ENCODE assay signal across 9 mouse cellular contexts in genomic region chr5:74277216-74277615, GRCm38 (mm10).
DNase-seq lines count a peak whose midpoint lies in the region; ATAC-seq and TF ChIP-seq lines count a peak whose summit lies in the region.
"Had no signal": no experiment of that assay in that cellular context is flagged by ENCODE, and none has a peak within 500 bp of the region (broad histone marks: within the 10 kb centered on the region; RNA-seq: fewer than 3 reads in every experiment).

No protein-coding gene starts in this region.

- H3K27ac ChIP-seq in hindbrain, embryonic 15.5 days (replicated peaks) = no peak overlapping the region
- no peak overlapping the region for H3K27ac ChIP-seq in hindbrain, embryonic 10.5 days
- 0 out of 2 replicates have a peak overlapping the region, but pooled peaks have one; percentile 19 for H3K27ac ChIP-seq in embryonic facial prominence, embryonic 10.5 days (replicated peaks)
- no peak overlapping the region for H3K27ac ChIP-seq in hindbrain, postnatal 0 days

- peaks cover 9% of the 10 kb centered on the region for H3K4me1 ChIP-seq in hindbrain, embryonic 15.5 days (replicated peaks)
- H3K4me1 ChIP-seq in hindbrain, embryonic 10.5 days (replicated peaks) = peaks cover 5% of the 10 kb centered on the region; the same call in 1 of the 2 replicates
- peaks cover 19% of the 10 kb centered on the region; the same call in 1 of the 2 replicates for H3K4me1 ChIP-seq in embryonic facial prominence, embryonic 10.5 days
- H3K4me1 ChIP-seq in hindbrain, postnatal 0 days (ENCODE audit: insufficient read depth, low read length) = 0 out of 2 replicates have a peak, but pooled peaks cover 5% of the 10 kb centered on the region

- no peak for TF ChIP-seq CTCF in hindbrain, postnatal 0 days (IDR thresholded peaks at IDR 0.05; ENCODE audit: low read depth)

- peak; percentile 42 for ATAC-seq in hindbrain, embryonic 15.5 days (ENCODE audit: low FRiP score, low read depth)
- ATAC-seq in hindbrain, postnatal 0 days = peak; percentile 64

- H3K4me3 ChIP-seq in hindbrain, embryonic 15.5 days = no peak overlapping the region
- H3K4me3 ChIP-seq in hindbrain, embryonic 10.5 days = no peak overlapping the region
- H3K4me3 ChIP-seq in embryonic facial prominence, embryonic 10.5 days = no peak overlapping the region
- H3K4me3 ChIP-seq in hindbrain, postnatal 0 days (ENCODE audit: low read length) = no peak overlapping the region
- H3K4me3 ChIP-seq: myocyte had no signal

- H3K27me3 ChIP-seq in hindbrain, embryonic 15.5 days = peaks cover 3% of the 10 kb centered on the region; the same call in 1 of the 2 replicates
- no peaks in the 10 kb centered on the region for H3K27me3 ChIP-seq in hindbrain, embryonic 10.5 days (ENCODE audit: insufficient read depth, poor library complexity, severe bottlenecking)
- H3K27me3 ChIP-seq in embryonic facial prominence, embryonic 10.5 days (replicated peaks; ENCODE audit: low read depth, poor library complexity, severe bottlenecking) = peaks cover 12% of the 10 kb centered on the region
- no peaks in the 10 kb centered on the region for H3K27me3 ChIP-seq in hindbrain, postnatal 0 days (ENCODE audit: insufficient read depth, low read length)

- no peak for DNase-seq in hindbrain, embryonic 10.5 days (ENCODE audit: low spot score)
- no peak for DNase-seq in embryonic facial prominence, embryonic 10.5 days (ENCODE audit: low spot score)
- DNase-seq in hindbrain, postnatal 0 days (ENCODE audit: low spot score) = no peak
- peak; percentile 82 for DNase-seq in mesoderm, embryonic 11.5 days (ENCODE audit: low read depth, low spot score)
- DNase-seq in MN1 (ENCODE audit: low spot score) = no peak
- DNase-seq in adrenal gland, adult (ENCODE audit: inconsistent age in 2 of 2, low spot score in 1 of 2) = no peak
- no peak for DNase-seq in embryo, embryonic 10 days (ENCODE audit: low spot score)

- H3K36me3 ChIP-seq in hindbrain, embryonic 15.5 days = no peaks in the 10 kb centered on the region
- no peaks in the 10 kb centered on the region for H3K36me3 ChIP-seq in hindbrain, embryonic 10.5 days
- H3K36me3 ChIP-seq in embryonic facial prominence, embryonic 10.5 days (replicated peaks) = no peaks in the 10 kb centered on the region
- no peaks in the 10 kb centered on the region for H3K36me3 ChIP-seq in hindbrain, postnatal 0 days (ENCODE audit: insufficient read depth, low read length)

- H3K4me2 ChIP-seq in hindbrain, embryonic 15.5 days = no peak overlapping the region
- no peak overlapping the region for H3K4me2 ChIP-seq in hindbrain, postnatal 0 days (ENCODE audit: low read depth, low read length)

- H3K9me3 ChIP-seq in hindbrain, embryonic 15.5 days = no peaks in the 10 kb centered on the region
- no peaks in the 10 kb centered on the region for H3K9me3 ChIP-seq in hindbrain, embryonic 10.5 days
- H3K9me3 ChIP-seq in embryonic facial prominence, embryonic 10.5 days = no peaks in the 10 kb centered on the region
- no peaks in the 10 kb centered on the region for H3K9me3 ChIP-seq in hindbrain, postnatal 0 days (ENCODE audit: low read length)

- WGBS in hindbrain, embryonic 15.5 days = 80% methylated on average over 5 of the region's 5 CpGs
- WGBS in hindbrain, embryonic 10.5 days = 94% methylated on average over 5 of the region's 5 CpGs
- WGBS in embryonic facial prominence, embryonic 10.5 days = 90% methylated on average over 5 of the region's 5 CpGs
- 67% methylated on average over 5 of the region's 5 CpGs for WGBS in hindbrain, postnatal 0 days

- no peak overlapping the region for H3K9ac ChIP-seq in hindbrain, embryonic 15.5 days
- H3K9ac ChIP-seq in hindbrain, postnatal 0 days (replicated peaks; ENCODE audit: low read length) = no peak overlapping the region
